16 mouse cellular contexts compared by ENCODE assay signal in the genomic region with DNA sequence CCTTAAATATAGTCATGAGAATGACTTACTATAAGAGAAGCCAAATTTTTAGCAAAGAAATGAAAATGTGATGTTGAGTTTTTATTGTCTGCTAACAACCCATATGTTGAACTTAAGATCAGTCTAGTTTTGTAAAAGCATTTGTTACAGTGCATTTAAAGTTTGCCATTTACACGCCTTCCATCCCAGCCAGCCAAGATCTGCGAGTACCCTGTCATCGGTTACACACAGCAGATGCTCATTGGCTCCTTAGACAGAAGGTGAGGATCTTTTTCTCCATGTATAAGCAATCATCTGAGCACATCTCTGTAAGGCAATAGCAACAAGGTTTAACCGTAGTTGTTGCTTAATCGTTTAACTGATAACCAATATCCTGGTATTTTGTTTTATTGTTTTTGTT.
"Had no signal": no experiment of that assay in that cellular context is flagged by ENCODE, and none has a peak within 500 bp of the region (broad histone marks: within the 10 kb centered on the region; RNA-seq: fewer than 3 reads in every experiment).

No protein-coding gene starts in this region.

- H3K36me3 ChIP-seq: neural tube, embryonic 13.5 days; neural tube, embryonic 15.5 days; stomach, embryonic 15.5 days had no signal

- H3K27ac ChIP-seq: neural tube, embryonic 13.5 days; neural tube, embryonic 15.5 days; stomach, embryonic 15.5 days; stomach, postnatal 0 days had no signal

- H3K9me3 ChIP-seq: neural tube, embryonic 13.5 days; neural tube, embryonic 15.5 days; stomach, embryonic 15.5 days had no signal

- H3K4me1 ChIP-seq: neural tube, embryonic 13.5 days; neural tube, embryonic 15.5 days; stomach, embryonic 15.5 days had no signal

- H3K4me3 ChIP-seq: neural tube, embryonic 13.5 days; neural tube, embryonic 15.5 days; stomach, embryonic 15.5 days had no signal

- H3K4me2 ChIP-seq: neural tube, embryonic 13.5 days; neural tube, embryonic 15.5 days; stomach, embryonic 15.5 days had no signal

- DNase-seq: retina, postnatal 1 day; right cerebral cortex, adult 18-20 months; right cerebral cortex, postnatal 14 days; right cerebral cortex, postnatal 25 days; right cerebral cortex, postnatal 4 days; spleen, adult 18-20 months; thymus, adult 18-20 months; thymus, adult 2 months; thymus, postnatal 14 days; thymus, postnatal 25 days; thymus, postnatal 36 days; thymus, postnatal 4 days had no signal

- H3K9ac ChIP-seq: neural tube, embryonic 13.5 days; neural tube, embryonic 15.5 days; stomach, embryonic 15.5 days had no signal

- H3K27me3 ChIP-seq: neural tube, embryonic 13.5 days; neural tube, embryonic 15.5 days; stomach, embryonic 15.5 days had no signal
